Mouse (Mus musculus): ENCODE results near the gene L1cam. TPM values are rescaled to one million over a fixed set of nuclear protein-coding genes. Genes with fewer than 3 reads are reported as not detected.

L1cam gene
- 97.6 and 98.7 TPM in 2 replicates for polyA plus RNA-seq (2015; fragmentation: Nextera tagmentation; extraction: Ambion mirVana)

DNA sequence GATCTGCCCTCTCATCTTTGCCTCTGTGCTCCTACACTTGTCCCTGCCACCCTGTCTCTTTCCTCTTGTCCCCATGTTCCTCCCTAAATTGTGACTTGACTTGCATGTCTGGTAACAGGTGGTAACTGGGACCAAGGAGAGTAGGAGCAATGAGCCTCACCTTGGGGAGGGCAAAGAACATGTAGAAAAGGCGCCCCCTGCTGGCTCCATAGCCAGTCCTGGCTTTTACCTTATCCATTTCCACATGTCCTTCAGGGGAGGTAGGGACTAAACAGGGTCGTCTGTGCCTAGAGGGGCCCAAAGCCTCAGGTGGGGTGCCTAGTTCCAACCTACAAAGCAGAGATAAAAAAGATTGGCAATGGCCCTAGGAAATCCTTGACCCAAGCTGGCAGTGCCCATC lies at the start of gene L1cam:
TSS of gene L1cam (minus strand) at position 387 of the 400 bp plus-strand sequence.
- ATAC-seq (ENCODE audit: low read depth) = no peak
- Histone ChIP-seq H3K4me2 (no peak within 1 kb of the TSS), H3K4me1 (replicated peaks) (no peaks in the 10 kb centered on the region), H3K9ac (no peak within 1 kb of the TSS), H3K27me3 (no peaks in the 10 kb centered on the region), H3K4me3 (no peak within 1 kb of the TSS), H3K27ac (replicated peaks) (no peak within 1 kb of the TSS), H3K36me3 (no peaks in the 10 kb centered on the region), H3K9me3 (no peaks in the 10 kb centered on the region)
- 25% methylated on average over 2 of the region's 2 CpGs for WGBS

DNA sequence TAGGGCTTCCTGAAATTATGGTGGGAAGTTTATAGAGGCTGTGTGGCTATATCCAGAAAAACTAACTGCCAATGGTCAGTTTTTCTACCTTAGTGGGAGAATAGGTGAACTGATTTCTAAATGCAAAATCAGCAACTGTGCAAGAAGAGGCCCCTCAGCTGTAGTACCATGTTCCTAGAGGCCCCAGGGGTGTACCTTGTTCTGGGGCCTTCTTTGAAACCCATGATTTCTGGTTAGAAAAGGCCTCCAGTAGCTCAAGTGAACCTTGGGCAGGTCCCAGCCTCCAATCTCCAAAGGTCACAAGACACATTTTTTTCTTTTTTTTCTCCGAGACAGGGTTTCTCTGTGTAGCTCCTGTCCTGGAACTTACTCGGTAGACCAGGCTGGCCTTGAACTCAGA lies 46.4 kb upstream of the L1cam start:
- Histone ChIP-seq H3K27ac (replicated peaks) (no peak overlapping the region), H3K36me3 (peaks cover 60% of the 10 kb centered on the region), H3K27me3 (no peaks in the 10 kb centered on the region), H3K9ac (no peak overlapping the region), H3K9me3 (no peaks in the 10 kb centered on the region), H3K4me3 (no peak overlapping the region), H3K4me1 (replicated peaks) (no peaks in the 10 kb centered on the region), H3K4me2 (no peak overlapping the region)
- ATAC-seq (ENCODE audit: low read depth) = no peak
- 85% methylated on average over 2 of the region's 2 CpGs for WGBS

DNA sequence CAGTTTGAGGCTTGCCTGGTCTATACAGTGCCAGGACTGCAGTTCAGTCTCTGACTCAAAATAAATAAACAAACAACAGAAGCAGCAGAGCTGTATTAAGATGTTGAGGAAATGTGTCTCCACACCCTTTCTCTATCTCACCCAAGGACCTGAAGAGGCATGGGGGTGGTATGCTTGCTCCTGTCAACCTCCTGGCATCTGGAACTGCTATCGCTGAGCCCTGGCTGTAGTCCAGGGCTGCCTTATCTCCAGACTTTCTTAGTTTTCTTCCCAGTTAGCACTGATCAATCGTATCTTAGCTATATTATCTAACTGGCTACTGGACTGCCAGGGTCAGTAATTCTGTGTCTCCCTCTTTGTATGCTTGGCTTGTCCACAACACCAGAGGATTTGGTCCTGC lies 46.0 kb upstream of the L1cam start:
- no peaks in the 10 kb centered on the region for H3K27me3 ChIP-seq
- H3K36me3 ChIP-seq = peaks cover 56% of the 10 kb centered on the region
- WGBS = 87% methylated on average over 2 of the region's 2 CpGs
- no peak overlapping the region for H3K4me2 ChIP-seq
- no peak overlapping the region for H3K27ac ChIP-seq (replicated peaks)
- no peaks in the 10 kb centered on the region for H3K4me1 ChIP-seq (replicated peaks)
- H3K4me3 ChIP-seq = no peak overlapping the region
- H3K9me3 ChIP-seq = no peaks in the 10 kb centered on the region
- H3K9ac ChIP-seq = no peak overlapping the region
- ATAC-seq (ENCODE audit: low read depth) = no peak

DNA sequence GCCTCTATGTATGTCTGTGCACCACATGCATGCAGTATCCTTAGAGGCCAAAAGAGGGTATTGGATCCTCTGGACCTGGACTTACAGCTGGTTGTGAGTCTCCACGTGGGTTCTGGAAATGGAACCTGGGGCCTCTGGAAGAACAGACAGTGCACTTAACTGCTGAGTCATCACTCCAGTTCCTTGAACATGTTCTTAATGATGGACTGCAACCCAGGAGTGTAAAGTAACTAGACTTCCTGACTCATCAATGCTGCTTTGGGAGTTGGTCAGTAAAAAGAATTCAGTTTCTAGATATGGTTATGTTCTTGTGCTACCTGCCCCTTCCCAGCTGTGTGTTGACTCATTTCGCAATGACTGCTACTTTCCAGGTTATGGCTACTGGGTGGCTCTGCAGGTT lies 36.0 kb upstream of the L1cam start:
- Histone ChIP-seq H3K4me1 (replicated peaks) (no peaks in the 10 kb centered on the region), H3K9ac (no peak overlapping the region), H3K27me3 (no peaks in the 10 kb centered on the region), H3K4me3 (no peak overlapping the region), H3K36me3 (no peaks in the 10 kb centered on the region), H3K9me3 (no peaks in the 10 kb centered on the region), H3K4me2 (no peak overlapping the region), H3K27ac (replicated peaks) (no peak overlapping the region)
- WGBS = 71% methylated on average over 2 of the region's 2 CpGs
- no peak for ATAC-seq (ENCODE audit: low read depth)

DNA sequence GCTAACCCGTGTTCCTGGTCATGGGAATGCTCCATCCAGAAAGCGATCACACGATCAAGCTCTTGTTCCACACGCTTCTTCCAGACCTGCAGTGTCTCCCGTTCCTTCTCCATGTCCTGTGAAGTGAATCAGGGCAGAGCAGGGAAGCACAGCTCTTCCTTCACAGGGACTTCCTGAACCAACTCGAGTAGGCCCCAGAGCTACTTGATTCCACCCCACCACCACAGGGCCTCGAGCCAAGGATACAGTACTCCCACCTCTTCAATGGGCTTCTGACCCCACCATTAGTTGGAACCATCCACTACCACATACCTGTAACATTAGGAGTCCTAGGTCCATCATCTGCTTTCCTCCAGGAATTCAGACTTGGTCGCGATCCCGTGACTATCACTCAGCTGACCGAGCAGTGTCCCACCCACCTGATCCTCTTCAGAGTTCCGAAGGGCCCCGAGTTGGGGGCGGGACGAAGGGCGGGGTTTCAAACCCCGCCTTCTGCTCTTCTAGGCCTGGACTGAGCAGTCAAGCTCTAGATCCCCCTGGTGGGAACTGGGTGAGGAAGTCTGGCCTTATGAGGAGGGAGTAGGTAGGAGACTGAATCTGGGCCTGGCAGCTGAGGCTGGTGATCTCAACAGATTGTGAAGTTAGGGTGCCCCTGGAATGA lies 34.6 kb upstream of the L1cam start, which contains the start of gene Renbp:
TSS of gene Renbp (minus strand) at position 449 of the 661 bp plus-strand sequence.
- Histone ChIP-seq H3K9ac (no peak within 1 kb of the TSS), H3K27ac (replicated peaks) (no peak within 1 kb of the TSS), H3K27me3 (no peaks in the 10 kb centered on the region), H3K4me2 (0 out of 2 replicates have a peak within 1 kb of the TSS, but pooled peaks have one; percentile 16), H3K36me3 (no peaks in the 10 kb centered on the region), H3K4me3 (peak within 1 kb of the TSS; percentile 13), H3K4me1 (replicated peaks) (no peaks in the 10 kb centered on the region), H3K9me3 (no peaks in the 10 kb centered on the region)
- ATAC-seq (ENCODE audit: low read depth) = 0 out of 2 replicates have a peak, but pooled peaks have one; percentile 47
- 43% methylated on average over 17 of the region's 17 CpGs for WGBS

DNA sequence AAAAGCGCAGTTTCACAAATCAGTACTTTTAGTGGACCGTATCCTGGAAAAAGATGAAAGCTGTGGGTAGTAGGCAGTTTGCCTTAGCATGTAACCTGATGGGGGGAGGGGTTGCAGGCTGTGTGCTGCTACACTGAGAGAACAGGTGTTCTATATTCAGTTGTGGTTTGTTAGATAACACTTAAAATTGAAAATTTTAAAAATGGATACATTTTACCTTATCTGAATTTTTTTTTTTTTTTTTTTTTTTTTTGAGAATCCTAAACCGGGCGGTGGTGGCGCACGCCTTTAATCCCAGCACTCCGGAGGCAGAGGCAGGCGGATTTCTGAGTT lies 26.6 kb upstream of the L1cam start:
- ATAC-seq (ENCODE audit: low read depth) = peak; percentile 9; the same call in 1 of the 2 replicates
- Histone ChIP-seq H3K27ac (replicated peaks) (peak overlapping the region; percentile 83), H3K4me1 (replicated peaks) (peaks cover 8% of the 10 kb centered on the region), H3K9ac (peak overlapping the region; percentile 70), H3K36me3 (peaks cover 3% of the 10 kb centered on the region; the same call in 1 of the 2 replicates), H3K27me3 (no peaks in the 10 kb centered on the region), H3K4me2 (peak overlapping the region; percentile 74), H3K4me3 (peak overlapping the region; percentile 56), H3K9me3 (no peaks in the 10 kb centered on the region)
- WGBS = 79% methylated on average over 8 of the region's 8 CpGs

DNA sequence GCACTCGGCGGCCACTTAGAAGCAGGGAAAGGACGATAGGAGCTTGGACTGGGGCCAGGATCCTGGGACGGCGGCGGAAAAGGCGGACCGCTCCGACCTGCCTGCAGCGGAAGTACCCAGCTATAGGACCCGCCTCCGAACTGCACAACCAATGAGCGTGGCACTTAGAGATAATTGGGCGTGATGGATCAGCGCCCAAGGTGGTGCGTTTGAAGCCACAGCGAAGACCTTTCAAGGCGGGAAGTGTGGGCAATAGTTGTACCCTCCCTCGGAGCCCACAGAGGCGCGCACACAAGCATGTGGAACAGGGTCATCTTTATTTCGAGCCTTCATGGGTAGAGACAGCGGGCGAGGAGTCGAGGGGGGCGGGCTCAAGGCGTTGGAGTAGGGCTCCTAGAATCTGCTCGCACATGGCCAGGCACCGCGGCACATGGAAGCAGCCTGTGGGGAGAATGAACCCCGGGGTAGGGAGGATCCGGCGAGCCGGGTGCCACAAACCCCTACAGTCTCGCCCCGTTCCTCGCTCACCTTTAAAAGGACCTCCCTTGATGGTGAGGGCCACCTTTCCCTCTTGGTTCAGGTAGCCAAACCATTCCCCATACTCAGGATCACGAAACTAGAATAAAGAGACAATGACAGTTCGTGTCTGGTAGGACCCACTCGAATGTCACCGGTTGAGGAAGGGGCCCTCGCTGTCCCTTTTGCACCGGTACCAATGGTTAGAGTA lies 26.1 kb upstream of the L1cam start, which contains the start of the genes Arhgap4 and Naa10:
TSS of gene Arhgap4 (minus strand) at position 48 of the 727 bp plus-strand sequence.
TSS of gene Naa10 (minus strand) at position 122 of the 727 bp plus-strand sequence.
- H3K4me2 ChIP-seq = peak within 1 kb of the TSS; percentile 74
- H3K4me3 ChIP-seq = peak within 1 kb of the TSS; percentile 56
- peak within 1 kb of the TSS; percentile 76 for H3K9ac ChIP-seq
- peak within 1 kb of the TSS; percentile 83 for H3K27ac ChIP-seq (replicated peaks)
- H3K36me3 ChIP-seq = peaks cover 8% of the 10 kb centered on the region; the same call in 1 of the 2 replicates
- WGBS = 18% methylated on average over 43 of the region's 43 CpGs
- no peaks in the 10 kb centered on the region for H3K9me3 ChIP-seq
- no peaks in the 10 kb centered on the region for H3K27me3 ChIP-seq
- peak; percentile 99 for ATAC-seq (ENCODE audit: low read depth)
- H3K4me1 ChIP-seq (replicated peaks) = peaks cover 8% of the 10 kb centered on the region

DNA sequence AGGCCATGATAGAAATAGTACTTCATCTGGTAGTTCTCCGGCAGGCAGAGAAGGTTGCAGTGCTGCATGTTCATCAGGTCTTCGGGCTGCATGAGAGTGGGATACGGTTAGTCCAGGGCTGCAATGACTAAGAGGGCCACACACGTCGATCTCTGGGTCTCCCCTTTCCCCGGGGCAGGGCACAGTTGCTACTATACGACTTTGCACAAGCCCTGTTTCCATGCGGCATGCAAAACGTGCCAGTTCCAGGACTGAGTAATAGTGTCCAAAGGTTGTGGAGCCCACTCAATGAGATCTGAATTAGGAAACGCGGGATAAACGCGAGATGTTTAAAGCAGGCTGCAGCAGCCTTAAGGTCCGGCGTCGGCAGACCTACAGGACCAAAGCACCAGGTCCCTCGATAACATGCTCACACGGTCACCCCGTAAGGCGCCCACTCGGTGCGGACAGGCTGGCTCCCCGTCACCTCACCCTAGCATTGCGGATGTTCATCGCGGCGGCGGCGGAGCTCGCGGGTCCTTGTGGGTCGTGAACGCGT lies 25.4 kb upstream of the L1cam start:
- ATAC-seq (ENCODE audit: low read depth) = peak; percentile 26
- WGBS = 16% methylated on average over 34 of the region's 34 CpGs

DNA sequence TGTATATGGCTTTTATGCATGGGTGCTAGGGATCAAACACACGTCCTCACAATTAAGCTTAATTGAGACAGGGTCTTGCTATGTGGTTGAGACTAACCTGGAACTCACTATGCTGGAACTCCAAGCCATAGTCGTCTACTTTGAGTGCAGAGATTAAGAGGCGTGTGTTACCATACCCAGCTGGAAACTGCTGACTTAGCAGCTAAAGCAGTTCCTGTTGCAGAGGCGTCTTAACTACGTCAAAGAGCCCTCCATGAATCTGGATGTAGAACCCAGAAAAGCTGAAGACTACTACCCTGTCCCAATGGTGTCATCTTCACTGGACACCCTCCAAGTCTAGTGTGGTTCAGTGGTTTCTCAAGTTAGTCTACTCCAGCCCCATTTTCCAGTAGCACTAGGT lies 22.7 kb upstream of the L1cam start:
- no peak overlapping the region for H3K4me3 ChIP-seq
- H3K27ac ChIP-seq (replicated peaks) = no peak overlapping the region

More for the DNA sequence above, 25.4 kb upstream of the L1cam start:
- peak overlapping the region; percentile 74 for H3K4me2 ChIP-seq
- H3K36me3 ChIP-seq = peaks cover 9% of the 10 kb centered on the region; the same call in 1 of the 2 replicates
- no peaks in the 10 kb centered on the region for H3K27me3 ChIP-seq
- peaks cover 8% of the 10 kb centered on the region for H3K4me1 ChIP-seq (replicated peaks)
- H3K9ac ChIP-seq = peak overlapping the region; percentile 76
- H3K4me3 ChIP-seq = peak overlapping the region; percentile 56
- H3K9me3 ChIP-seq = no peaks in the 10 kb centered on the region
- H3K27ac ChIP-seq (replicated peaks) = peak overlapping the region; percentile 83

DNA sequence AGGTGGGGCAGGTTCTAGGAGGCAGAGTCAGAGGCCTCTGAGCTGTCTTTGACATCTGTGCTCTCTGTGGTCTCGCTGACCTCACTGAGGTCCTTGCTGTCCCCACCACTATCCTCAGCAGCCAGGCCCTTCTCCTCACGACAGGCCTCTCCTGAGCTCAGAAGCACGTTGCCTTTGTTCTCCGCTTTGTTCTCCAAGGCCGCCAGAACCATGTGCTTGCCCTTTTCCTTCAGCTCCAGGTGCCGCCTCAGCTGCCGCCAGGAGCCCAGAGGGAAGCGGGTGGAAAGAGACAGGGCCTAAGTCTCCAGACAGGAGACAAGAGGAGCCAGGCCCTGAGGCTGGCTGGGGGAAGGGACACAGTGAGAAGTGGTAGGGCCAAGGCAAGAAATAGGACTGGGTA lies 21.0 kb upstream of the L1cam start:
- Histone ChIP-seq H3K4me3 (no peak overlapping the region), H3K27me3 (no peaks in the 10 kb centered on the region), H3K9me3 (no peaks in the 10 kb centered on the region), H3K4me1 (replicated peaks) (peaks cover 14% of the 10 kb centered on the region), H3K36me3 (peaks cover 9% of the 10 kb centered on the region; the same call in 1 of the 2 replicates), H3K9ac (no peak overlapping the region), H3K4me2 (no peak overlapping the region), H3K27ac (replicated peaks) (no peak overlapping the region)
- ATAC-seq (ENCODE audit: low read depth) = no peak
- WGBS = 83% methylated on average over 8 of the region's 8 CpGs

More for the DNA sequence above, 22.7 kb upstream of the L1cam start:
- Histone ChIP-seq H3K4me2 (no peak overlapping the region), H3K27me3 (no peaks in the 10 kb centered on the region), H3K9ac (no peak overlapping the region), H3K4me1 (replicated peaks) (peaks cover 14% of the 10 kb centered on the region), H3K9me3 (no peaks in the 10 kb centered on the region), H3K36me3 (peaks cover 9% of the 10 kb centered on the region; the same call in 1 of the 2 replicates)
- ATAC-seq (ENCODE audit: low read depth) = no peak
- WGBS = 82% methylated on average over 5 of the region's 5 CpGs

DNA sequence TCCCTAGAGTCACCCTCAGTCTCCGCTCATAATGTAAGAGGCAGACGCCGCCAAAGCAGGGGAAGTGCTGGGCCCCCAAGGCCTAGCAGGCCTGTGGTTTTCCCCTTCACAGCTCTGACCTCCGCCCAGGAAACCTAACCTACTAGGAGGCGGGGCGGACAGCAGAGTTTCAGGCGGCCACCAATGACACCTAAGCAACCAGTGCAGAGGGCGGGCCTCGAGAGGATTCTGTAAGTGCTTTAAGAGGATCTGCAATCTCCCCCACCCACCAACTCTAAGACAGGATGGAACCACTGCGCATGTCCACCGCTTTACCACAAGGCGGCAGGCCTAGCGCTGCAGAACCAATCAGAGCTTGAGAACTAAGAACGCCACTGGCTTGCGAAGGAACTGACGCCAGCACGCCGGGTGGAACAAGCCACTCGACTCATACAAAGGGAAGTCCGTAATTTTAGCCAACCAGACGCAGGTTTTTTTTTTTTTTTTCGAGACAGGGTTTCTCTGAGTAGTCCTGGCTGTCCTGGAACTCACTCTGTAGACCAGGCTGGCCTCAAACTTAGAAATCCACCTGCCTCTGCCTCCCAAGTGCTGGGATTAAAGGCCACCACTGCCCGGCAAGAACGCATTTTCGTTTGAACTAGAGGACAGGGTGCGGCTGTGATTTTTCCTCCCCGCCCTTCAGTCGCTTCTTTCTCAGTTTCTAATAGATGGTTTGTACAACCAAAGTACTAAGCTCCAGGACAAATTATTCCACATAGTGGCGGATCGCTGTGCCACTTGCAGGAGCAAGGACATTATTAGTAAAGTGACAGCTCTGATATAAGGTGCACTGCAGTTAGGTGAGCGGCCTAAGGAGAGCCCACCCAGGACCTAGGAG lies 19.2 kb upstream of the L1cam start:
- peak overlapping the region; percentile 83 for H3K27ac ChIP-seq (replicated peaks)

More for the DNA sequence above, 19.2 kb upstream of the L1cam start:
- Histone ChIP-seq H3K36me3 (peaks cover 9% of the 10 kb centered on the region; the same call in 1 of the 2 replicates), H3K4me2 (peak overlapping the region; percentile 48), H3K4me3 (peak overlapping the region; percentile 22), H3K9ac (peak overlapping the region; percentile 53), H3K4me1 (replicated peaks) (peaks cover 6% of the 10 kb centered on the region), H3K9me3 (no peaks in the 10 kb centered on the region), H3K27me3 (no peaks in the 10 kb centered on the region)
- WGBS = 25% methylated on average over 31 of the region's 31 CpGs
- ATAC-seq (ENCODE audit: low read depth) = peak; percentile 96

Measured in neural tube, embryonic 13.5 days (tissue).